Mouse (Mus musculus): Measurements from ENCODE around the gene Sdf2. TPM values are rescaled to one million over a fixed set of nuclear protein-coding genes. Genes with fewer than 3 reads are reported as not detected.
A peak's percentile ranks its signal among the peaks of the same experiment; 100 is the strongest.

Gene Sdf2
- total and polyA plus RNA-seq, 3 experiments = 68.1 to 81.4 TPM; not detected in 1

DNA sequence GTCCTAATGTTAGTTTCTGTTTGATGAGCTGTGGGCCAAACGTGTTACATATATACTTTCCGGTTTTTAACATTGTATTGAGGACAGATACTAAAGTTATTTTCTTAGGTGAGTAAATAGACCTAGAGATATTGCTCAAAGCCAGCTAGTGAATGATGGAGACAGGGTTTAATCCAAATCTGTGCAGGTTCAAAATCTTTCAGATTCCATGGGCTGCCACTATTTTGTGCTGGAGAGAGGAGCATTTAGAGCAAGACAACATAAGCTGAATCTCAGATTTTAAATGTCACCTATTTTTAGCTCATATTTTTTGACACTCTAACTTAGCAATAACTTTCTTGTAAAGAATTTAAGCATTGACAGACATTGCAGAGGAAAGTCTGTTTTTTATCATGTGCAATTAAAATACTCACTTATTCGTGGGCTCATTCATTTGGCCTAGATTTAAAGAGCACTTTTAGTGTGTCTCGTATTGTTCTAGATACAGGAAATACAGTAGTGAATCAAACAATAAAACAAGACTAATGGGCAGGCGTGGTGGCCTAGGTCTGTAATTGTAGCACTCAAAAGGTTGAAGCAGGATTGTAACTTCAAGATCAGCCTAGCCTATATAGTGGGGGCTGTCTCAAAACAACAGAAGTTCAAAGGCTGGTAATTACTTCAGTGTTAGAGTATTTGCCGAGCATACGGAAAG, 919 bp downstream of the Sdf2 start:
- H3K27me3 ChIP-seq (ENCODE audit: control insufficient read depth in 1 of 2, insufficient read depth in 2 of 2, low read length in 2 of 2) = no peaks in the 10 kb centered on the region
- no peak overlapping the region for H3K27ac ChIP-seq (ENCODE audit: control insufficient read depth, low read depth, low read length)
- DNase-seq (ENCODE audit: low read depth, low spot score) = no peak
- TF ChIP-seq SIN3A (IDR thresholded peaks at IDR 0.05; ENCODE audit: low read length) (no peak), SMC3 (IDR thresholded peaks at IDR 0.05; ENCODE audit: low read depth, low read length) (no peak)
- peaks cover 5 to 34% of the 10 kb centered on the region in 2 experiments for H3K36me3 ChIP-seq (ENCODE audit: control insufficient read depth in 1 of 2, insufficient read depth in 2 of 2, low read length in 2 of 2)
- H3K4me3 ChIP-seq (ENCODE audit: control insufficient read depth in 1 of 2, insufficient read depth in 1 of 2, low read depth in 2 of 2, low read length in 2 of 2) = peak overlapping the region; percentile 83 to 90
- peak overlapping the region; percentile 75 for H3K9ac ChIP-seq (ENCODE audit: control insufficient read depth, low read depth, low read length, poor library complexity, severe bottlenecking)
- peaks cover 14 to 18% of the 10 kb centered on the region in 2 experiments for H3K4me1 ChIP-seq (ENCODE audit: control insufficient read depth in 1 of 2, insufficient read depth in 2 of 2, low read length in 2 of 2)
- H3K79me2 ChIP-seq (ENCODE audit: control insufficient read depth, insufficient read depth, low read length, poor library complexity) = peaks cover 68% of the 10 kb centered on the region
- no peaks in the 10 kb centered on the region for H3K9me3 ChIP-seq (replicated peaks; ENCODE audit: insufficient read depth, low read length)

DNA sequence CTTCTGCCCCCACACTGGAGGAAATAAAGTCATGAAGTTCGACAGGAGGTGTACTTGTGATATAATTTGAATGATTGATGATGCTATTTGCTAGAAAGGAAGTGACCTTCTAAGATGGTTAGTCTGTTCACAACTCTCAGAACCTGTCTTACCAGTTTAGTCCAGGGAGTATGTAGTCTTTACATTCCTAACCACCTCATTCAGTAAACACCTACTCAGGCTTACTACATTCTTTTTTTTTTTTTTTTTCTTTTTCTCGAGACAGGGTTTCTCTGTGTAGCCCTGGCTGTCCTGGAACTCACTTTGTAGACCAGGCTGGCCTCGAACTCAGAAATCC, 1.4 kb downstream of the Sdf2 start:
- DNase-seq (ENCODE audit: low read depth, low spot score) = no peak
- Histone ChIP-seq H3K79me2 (ENCODE audit: control insufficient read depth, insufficient read depth, low read length, poor library complexity) (peaks cover 63% of the 10 kb centered on the region), H3K9ac (ENCODE audit: control insufficient read depth, low read depth, low read length, poor library complexity, severe bottlenecking) (0 out of 2 replicates have a peak overlapping the region, but pooled peaks have one; percentile 5), H3K9me3 (replicated peaks; ENCODE audit: insufficient read depth, low read length) (no peaks in the 10 kb centered on the region), H3K27ac (ENCODE audit: control insufficient read depth, low read depth, low read length) (no peak overlapping the region), H3K27me3 (ENCODE audit: control insufficient read depth in 1 of 2, insufficient read depth in 2 of 2, low read length in 2 of 2) (no peaks in the 10 kb centered on the region), H3K36me3 (ENCODE audit: control insufficient read depth in 1 of 2, insufficient read depth in 2 of 2, low read length in 2 of 2) (peaks cover 9 to 34% of the 10 kb centered on the region in 2 experiments), H3K4me3 (ENCODE audit: control insufficient read depth in 1 of 2, insufficient read depth in 1 of 2, low read depth in 2 of 2, low read length in 2 of 2) (no peak overlapping the region; a peak in 1 of 4 replicates), H3K4me1 (ENCODE audit: control insufficient read depth in 1 of 2, insufficient read depth in 2 of 2, low read length in 2 of 2) (peaks cover 14 to 18% of the 10 kb centered on the region in 2 experiments)
- TF ChIP-seq MAFK (IDR thresholded peaks at IDR 0.05; ENCODE audit: borderline replicate concordance, low read depth, low read length) (no peak), POLR2AphosphoS2 (IDR thresholded peaks at IDR 0.05; ENCODE audit: low read length) (no peak), MAZ (IDR thresholded peaks at IDR 0.05; ENCODE audit: low read depth, low read length) (no peak), MEF2A (IDR thresholded peaks at IDR 0.05; ENCODE audit: extremely low read depth, insufficient replicate concordance, low read depth, low read length, poor library complexity, severe bottlenecking) (no peak), CHD2 (IDR thresholded peaks at IDR 0.05; ENCODE audit: low read length) (no peak)

DNA sequence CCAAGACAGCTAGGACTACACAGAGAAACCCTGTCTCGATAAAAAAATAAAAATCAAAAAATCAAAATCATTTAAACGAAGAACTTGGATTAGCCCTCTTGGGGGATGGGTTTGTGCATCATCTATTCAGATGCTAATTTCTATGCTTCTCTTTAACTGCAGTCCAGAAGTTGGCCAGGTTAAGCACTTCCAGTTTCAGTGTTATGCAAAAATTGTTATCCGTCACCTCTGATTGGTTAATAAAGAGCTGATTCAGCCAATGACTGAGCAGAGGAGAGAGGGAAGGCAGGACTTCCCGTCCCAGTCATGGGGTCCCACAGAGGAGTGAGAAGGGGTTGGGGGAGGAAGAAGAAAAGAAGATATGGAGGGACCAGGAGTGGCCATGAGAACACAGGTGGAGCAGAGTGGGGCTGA, 2.2 kb downstream of the Sdf2 start:
- peaks cover 14 to 30% of the 10 kb centered on the region in 2 experiments for H3K36me3 ChIP-seq (ENCODE audit: control insufficient read depth in 1 of 2, insufficient read depth in 2 of 2, low read length in 2 of 2)
- H3K4me1 ChIP-seq (ENCODE audit: control insufficient read depth in 1 of 2, insufficient read depth in 2 of 2, low read length in 2 of 2) = peaks cover 14 to 18% of the 10 kb centered on the region in 2 experiments
- H3K9me3 ChIP-seq (replicated peaks; ENCODE audit: insufficient read depth, low read length) = no peaks in the 10 kb centered on the region
- peak; percentile 96 for DNase-seq (ENCODE audit: low read depth, low spot score)
- peak overlapping the region; percentile 57 for H3K9ac ChIP-seq (ENCODE audit: control insufficient read depth, low read depth, low read length, poor library complexity, severe bottlenecking)
- H3K79me2 ChIP-seq (ENCODE audit: control insufficient read depth, insufficient read depth, low read length, poor library complexity) = peaks cover 57% of the 10 kb centered on the region
- no peaks in the 10 kb centered on the region for H3K27me3 ChIP-seq (ENCODE audit: control insufficient read depth in 1 of 2, insufficient read depth in 2 of 2, low read length in 2 of 2)
- H3K4me3 ChIP-seq (ENCODE audit: control insufficient read depth in 1 of 2, insufficient read depth in 1 of 2, low read depth in 2 of 2, low read length in 2 of 2) = peak overlapping the region; percentile 54 to 72
- peak overlapping the region; percentile 61 for H3K27ac ChIP-seq (ENCODE audit: control insufficient read depth, low read depth, low read length)
- no peak for TF ChIP-seq BHLHE40 (IDR thresholded peaks at IDR 0.05; ENCODE audit: borderline replicate concordance, low read depth, low read length)
- peak; percentile 90 for TF ChIP-seq GATA1 (IDR thresholded peaks at IDR 0.05; ENCODE audit: low read depth, low read length)
- peak; percentile 22; the same call in 1 of the 2 replicates for TF ChIP-seq KAT2A (conservative IDR thresholded peaks at IDR 0.05; ENCODE audit: low read depth, low read length)
- no peak for TF ChIP-seq ZC3H11A (IDR thresholded peaks at IDR 0.05; ENCODE audit: low read depth, low read length)
- TF ChIP-seq GABPA (IDR thresholded peaks at IDR 0.05; ENCODE audit: low read depth, low read length) = no peak
- peak; percentile 37 for TF ChIP-seq NELFE (IDR thresholded peaks at IDR 0.05; ENCODE audit: low read depth, low read length)
- peak in 1 of 2 experiments; percentile 64; a peak in 2 of 4 replicates for TF ChIP-seq POLR2A (IDR thresholded peaks at IDR 0.05; ENCODE audit: control insufficient read depth in 1 of 2, insufficient read depth in 1 of 2, low read depth in 1 of 2, low read length in 2 of 2, poor library complexity in 1 of 2)
- TF ChIP-seq POLR2AphosphoS2 (IDR thresholded peaks at IDR 0.05; ENCODE audit: low read length) = 0 out of 2 replicates have a peak, but pooled peaks have one; percentile 35
- 0 out of 2 replicates have a peak, but pooled peaks have one; percentile 42 for TF ChIP-seq ETS1 (IDR thresholded peaks at IDR 0.05; ENCODE audit: low read depth, low read length)
- peak; percentile 72 for TF ChIP-seq ZMIZ1 (IDR thresholded peaks at IDR 0.05; ENCODE audit: low read depth, low read length)
- TF ChIP-seq ELF1 (IDR thresholded peaks at IDR 0.05; ENCODE audit: low read depth, low read length) = peak; percentile 62
- 0 out of 2 replicates have a peak, but pooled peaks have one; percentile 11 for TF ChIP-seq E2F4 (IDR thresholded peaks at IDR 0.05; ENCODE audit: borderline replicate concordance, low read depth, low read length)
- TF ChIP-seq MAZ (IDR thresholded peaks at IDR 0.05; ENCODE audit: low read depth, low read length) = no peak
- TF ChIP-seq CHD1 (IDR thresholded peaks at IDR 0.05; ENCODE audit: low read depth, low read length) = 0 out of 2 replicates have a peak, but pooled peaks have one; percentile 55
- peak in 1 of 2 experiments; percentile 16; a peak in 1 of 4 replicates for TF ChIP-seq EP300 (IDR thresholded peaks at IDR 0.05; ENCODE audit: low read depth in 1 of 2, low read length in 2 of 2)
- TF ChIP-seq UBTF (IDR thresholded peaks at IDR 0.05; ENCODE audit: borderline replicate concordance, insufficient read depth, low read depth, low read length) = no peak
- TF ChIP-seq SIN3A (IDR thresholded peaks at IDR 0.05; ENCODE audit: low read length) = peak; percentile 85
- peak; percentile 42; the same call in 1 of the 2 replicates for TF ChIP-seq TBP (IDR thresholded peaks at IDR 0.05; ENCODE audit: low read depth, low read length)
- TF ChIP-seq TAL1 (IDR thresholded peaks at IDR 0.05; ENCODE audit: low read length) = no peak
- no peak for TF ChIP-seq POLR2AphosphoS5 (IDR thresholded peaks at IDR 0.05; ENCODE audit: borderline replicate concordance, low read depth, low read length)
